Mouse (Mus musculus) embryo, embryonic 10.5 days (tissue): ENCODE data around the gene Kcnv2.
A peak's percentile ranks its signal among the peaks of the same experiment; 100 is the strongest.

Experiments used
- DNase-seq: peaks from one replicate; pipeline ENCODE4 v3.0.0-alpha.2; 2015; ENCODE audit warnings: low spot score

Kcnv2 gene

GRCm38 (mm10) chr19:27322281-27322680, at the start of gene Kcnv2:
Gene Kcnv2 (plus strand): TSS chr19:27322588.
- DNase-seq: no peak

GRCm38 (mm10) chr19:27273385-27273784, 49.0 kb upstream of the Kcnv2 start:
- no peak for DNase-seq

GRCm38 (mm10) chr19:27274382-27274781, 48.0 kb upstream of the Kcnv2 start:
- no peak for DNase-seq

GRCm38 (mm10) chr19:27279174-27279573, 43.2 kb upstream of the Kcnv2 start:
- DNase-seq: no peak

GRCm38 (mm10) chr19:27310039-27310438, 12.3 kb upstream of the Kcnv2 start:
- DNase-seq: no peak

- DNase-seq: no peak
Observed at GRCm38 (mm10) chr19:27311311-27311710, 11.1 kb upstream of the Kcnv2 start.

- DNase-seq: no peak
Observed at GRCm38 (mm10) chr19:27312266-27313079, 9.9 kb upstream of the Kcnv2 start.

GRCm38 (mm10) chr19:27313080-27313413, 9.3 kb upstream of the Kcnv2 start:
- DNase-seq: no peak

GRCm38 (mm10) chr19:27316313-27317258, 5.8 kb upstream of the Kcnv2 start:
- DNase-seq: no peak

- DNase-seq: peak; percentile 49
Observed at GRCm38 (mm10) chr19:27317337-27317736, 5.1 kb upstream of the Kcnv2 start.

GRCm38 (mm10) chr19:27322911-27323627, 681 bp downstream of the Kcnv2 start:
- no peak for DNase-seq

- DNase-seq: no peak
Observed at GRCm38 (mm10) chr19:27325558-27325957, 3.2 kb downstream of the Kcnv2 start.

- DNase-seq: no peak
Observed at GRCm38 (mm10) chr19:27327569-27327968, 5.2 kb downstream of the Kcnv2 start.

GRCm38 (mm10) chr19:27328166-27328565, 5.8 kb downstream of the Kcnv2 start:
- DNase-seq: no peak

GRCm38 (mm10) chr19:27328644-27329043, 6.3 kb downstream of the Kcnv2 start:
- DNase-seq: no peak

- DNase-seq: peak; percentile 44
Observed at GRCm38 (mm10) chr19:27332207-27332794, 9.9 kb downstream of the Kcnv2 start.

- no peak for DNase-seq
Observed at GRCm38 (mm10) chr19:27336126-27336917, 13.9 kb downstream of the Kcnv2 start.

GRCm38 (mm10) chr19:27346501-27346900, 24.1 kb downstream of the Kcnv2 start:
- DNase-seq: no peak

- no peak for DNase-seq
Observed at GRCm38 (mm10) chr19:27351700-27352099, 29.3 kb downstream of the Kcnv2 start.

- no peak for DNase-seq
Observed at GRCm38 (mm10) chr19:27360381-27360780, 38.0 kb downstream of the Kcnv2 start.

GRCm38 (mm10) chr19:27363891-27364290, 41.5 kb downstream of the Kcnv2 start:
- no peak for DNase-seq
